Mouse (Mus musculus): ENCODE data around the gene Unc5cl. TPM values are rescaled to one million over a fixed set of nuclear protein-coding genes. Genes with fewer than 3 reads are reported as not detected.

Unc5cl gene
- polyA plus RNA-seq, 1 experiment from 2014 or later: 0.15 TPM

- no peak overlapping the region for H3K9ac ChIP-seq (ENCODE audit: low read depth, low read length)
- ATAC-seq (ENCODE audit: low FRiP score): no peak
Observed at GRCm38 (mm10) chr17:48437421-48437911, 17.2 kb upstream of the Unc5cl start.

GRCm38 (mm10) chr17:48442745-48443457, 11.8 kb upstream of the Unc5cl start:
- Histone ChIP-seq H3K9me3 (ENCODE audit: control insufficient read depth, low read length) (no peaks in the 10 kb centered on the region), H3K36me3 (ENCODE audit: control insufficient read depth, insufficient read depth, low read length) (no peaks in the 10 kb centered on the region)
- peak; percentile 49; the same call in 1 of the 2 replicates for ATAC-seq (ENCODE audit: low FRiP score)

More at GRCm38 (mm10) chr17:48437421-48437911, 17.2 kb upstream of the Unc5cl start:
- no peaks in the 10 kb centered on the region for H3K36me3 ChIP-seq (ENCODE audit: control insufficient read depth, insufficient read depth, low read length)
- 33% methylated on average over 7 of the region's 7 CpGs for WGBS
- H3K4me2 ChIP-seq (replicated peaks; ENCODE audit: low read depth, low read length): no peak overlapping the region
- no peaks in the 10 kb centered on the region for H3K9me3 ChIP-seq (ENCODE audit: control insufficient read depth, low read length)
- no peak overlapping the region for H3K4me3 ChIP-seq (ENCODE audit: low read depth, low read length)
- H3K27me3 ChIP-seq (ENCODE audit: control insufficient read depth, insufficient read depth, low read length): no peaks in the 10 kb centered on the region
- no peaks in the 10 kb centered on the region for H3K4me1 ChIP-seq (replicated peaks; ENCODE audit: control insufficient read depth, insufficient read depth, low read length)
- no peak overlapping the region; the same call in 1 of the 2 replicates for H3K27ac ChIP-seq (ENCODE audit: low read depth, low read length)
- no peak for DNase-seq (ENCODE audit: low spot score)

GRCm38 (mm10) chr17:48443542-48444145, 11.1 kb upstream of the Unc5cl start:
- H3K9me3 ChIP-seq (ENCODE audit: control insufficient read depth, low read length): no peaks in the 10 kb centered on the region
- ATAC-seq (ENCODE audit: low FRiP score) (no peak), DNase-seq (ENCODE audit: low spot score) (no peak)
- H3K36me3 ChIP-seq (ENCODE audit: control insufficient read depth, insufficient read depth, low read length): no peaks in the 10 kb centered on the region
- H3K27ac ChIP-seq (ENCODE audit: low read depth, low read length): no peak overlapping the region
- no peak overlapping the region for H3K4me3 ChIP-seq (ENCODE audit: low read depth, low read length)
- no peak overlapping the region for H3K9ac ChIP-seq (ENCODE audit: low read depth, low read length)
- WGBS: 51% methylated on average over 16 of the region's 16 CpGs
- no peak overlapping the region for H3K4me2 ChIP-seq (replicated peaks; ENCODE audit: low read depth, low read length)
- H3K27me3 ChIP-seq (ENCODE audit: control insufficient read depth, insufficient read depth, low read length): no peaks in the 10 kb centered on the region
- no peaks in the 10 kb centered on the region for H3K4me1 ChIP-seq (replicated peaks; ENCODE audit: control insufficient read depth, insufficient read depth, low read length)

More at GRCm38 (mm10) chr17:48442745-48443457, 11.8 kb upstream of the Unc5cl start:
- no peak overlapping the region for H3K9ac ChIP-seq (ENCODE audit: low read depth, low read length)
- no peaks in the 10 kb centered on the region for H3K4me1 ChIP-seq (replicated peaks; ENCODE audit: control insufficient read depth, insufficient read depth, low read length)
- no peak overlapping the region for H3K4me2 ChIP-seq (replicated peaks; ENCODE audit: low read depth, low read length)
- H3K27ac ChIP-seq (ENCODE audit: low read depth, low read length): no peak overlapping the region
- H3K4me3 ChIP-seq (ENCODE audit: low read depth, low read length): no peak overlapping the region
- 85% methylated on average over 7 of the region's 7 CpGs for WGBS
- DNase-seq (ENCODE audit: low spot score): no peak
- H3K27me3 ChIP-seq (ENCODE audit: control insufficient read depth, insufficient read depth, low read length): no peaks in the 10 kb centered on the region

GRCm38 (mm10) chr17:48447675-48448074, 7.0 kb upstream of the Unc5cl start:
- no peak overlapping the region for H3K9ac ChIP-seq (ENCODE audit: low read depth, low read length)
- H3K27ac ChIP-seq (ENCODE audit: low read depth, low read length): no peak overlapping the region
- H3K4me3 ChIP-seq (ENCODE audit: low read depth, low read length): no peak overlapping the region
- H3K4me1 ChIP-seq (replicated peaks; ENCODE audit: control insufficient read depth, insufficient read depth, low read length): no peaks in the 10 kb centered on the region
- ATAC-seq (ENCODE audit: low FRiP score) (no peak), DNase-seq (ENCODE audit: low spot score) (no peak)
- 76% methylated on average over 8 of the region's 8 CpGs for WGBS
- no peak overlapping the region for H3K4me2 ChIP-seq (replicated peaks; ENCODE audit: low read depth, low read length)
- H3K9me3 ChIP-seq (ENCODE audit: control insufficient read depth, low read length): no peaks in the 10 kb centered on the region
- no peaks in the 10 kb centered on the region for H3K36me3 ChIP-seq (ENCODE audit: control insufficient read depth, insufficient read depth, low read length)
- no peaks in the 10 kb centered on the region for H3K27me3 ChIP-seq (ENCODE audit: control insufficient read depth, insufficient read depth, low read length)

- no peak for ATAC-seq (ENCODE audit: low FRiP score)
- 82% methylated on average over 13 of the region's 13 CpGs for WGBS
Observed at GRCm38 (mm10) chr17:48450666-48451352, 3.9 kb upstream of the Unc5cl start.

DNA sequence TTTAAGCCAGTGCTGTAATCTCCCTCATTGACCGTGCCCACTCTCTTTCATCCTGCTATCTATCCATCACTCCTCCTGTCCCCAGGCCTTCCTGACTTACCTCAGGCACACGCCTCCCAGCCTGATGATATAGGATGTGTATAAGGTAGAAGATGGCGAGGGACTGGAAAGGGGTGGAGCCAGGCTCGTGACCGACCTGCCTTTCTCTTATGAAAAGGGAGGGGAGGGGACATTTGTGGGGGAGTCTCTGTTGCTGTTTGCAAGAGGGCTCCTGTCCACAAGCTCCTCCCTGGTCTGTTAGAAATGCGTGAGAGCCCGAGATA, 3.4 kb upstream of the Unc5cl start, which contains the start of gene Tspo2:
TSS of gene Tspo2 (minus strand) at position 170 of the 323 bp plus-strand sequence.
- no peaks in the 10 kb centered on the region for H3K9me3 ChIP-seq (ENCODE audit: control insufficient read depth, low read length)
- no peaks in the 10 kb centered on the region for H3K27me3 ChIP-seq (ENCODE audit: control insufficient read depth, insufficient read depth, low read length)
- DNase-seq (ENCODE audit: low spot score): no peak
- no peak within 1 kb of the TSS for H3K4me3 ChIP-seq (ENCODE audit: low read depth, low read length)
- H3K4me1 ChIP-seq (replicated peaks; ENCODE audit: control insufficient read depth, insufficient read depth, low read length): 0 out of 2 replicates have a peak, but pooled peaks cover 2% of the 10 kb centered on the region
- peak within 1 kb of the TSS; percentile 11; the same call in 1 of the 2 replicates for H3K9ac ChIP-seq (ENCODE audit: low read depth, low read length)
- no peak within 1 kb of the TSS for H3K27ac ChIP-seq (ENCODE audit: low read depth, low read length)
- no peak within 1 kb of the TSS for H3K4me2 ChIP-seq (replicated peaks; ENCODE audit: low read depth, low read length)
- H3K36me3 ChIP-seq (ENCODE audit: control insufficient read depth, insufficient read depth, low read length): no peaks in the 10 kb centered on the region
- no peak for ATAC-seq (ENCODE audit: low FRiP score)
- WGBS: 72% methylated on average over 7 of the region's 7 CpGs

More at GRCm38 (mm10) chr17:48450666-48451352, 3.9 kb upstream of the Unc5cl start:
- no peaks in the 10 kb centered on the region for H3K27me3 ChIP-seq (ENCODE audit: control insufficient read depth, insufficient read depth, low read length)
- no peak overlapping the region for H3K4me2 ChIP-seq (replicated peaks; ENCODE audit: low read depth, low read length)
- 0 out of 2 replicates have a peak, but pooled peaks cover 2% of the 10 kb centered on the region for H3K4me1 ChIP-seq (replicated peaks; ENCODE audit: control insufficient read depth, insufficient read depth, low read length)
- H3K9me3 ChIP-seq (ENCODE audit: control insufficient read depth, low read length): no peaks in the 10 kb centered on the region
- H3K36me3 ChIP-seq (ENCODE audit: control insufficient read depth, insufficient read depth, low read length): no peaks in the 10 kb centered on the region
- H3K4me3 ChIP-seq (ENCODE audit: low read depth, low read length): no peak overlapping the region
- DNase-seq (ENCODE audit: low spot score): no peak
- H3K9ac ChIP-seq (ENCODE audit: low read depth, low read length): no peak overlapping the region
- H3K27ac ChIP-seq (ENCODE audit: low read depth, low read length): no peak overlapping the region

- Histone ChIP-seq H3K9ac (ENCODE audit: low read depth, low read length) (peak overlapping the region; percentile 11; the same call in 1 of the 2 replicates), H3K4me2 (replicated peaks; ENCODE audit: low read depth, low read length) (no peak overlapping the region), H3K4me1 (replicated peaks; ENCODE audit: control insufficient read depth, insufficient read depth, low read length) (0 out of 2 replicates have a peak, but pooled peaks cover 2% of the 10 kb centered on the region), H3K36me3 (ENCODE audit: control insufficient read depth, insufficient read depth, low read length) (no peaks in the 10 kb centered on the region), H3K27ac (ENCODE audit: low read depth, low read length) (no peak overlapping the region), H3K9me3 (ENCODE audit: control insufficient read depth, low read length) (no peaks in the 10 kb centered on the region), H3K4me3 (ENCODE audit: low read depth, low read length) (no peak overlapping the region), H3K27me3 (ENCODE audit: control insufficient read depth, insufficient read depth, low read length) (no peaks in the 10 kb centered on the region)
- 65% methylated on average over 9 of the region's 9 CpGs for WGBS
- ATAC-seq (ENCODE audit: low FRiP score) (no peak), DNase-seq (ENCODE audit: low spot score) (no peak)
Observed at GRCm38 (mm10) chr17:48451753-48452444, 2.8 kb upstream of the Unc5cl start.

GRCm38 (mm10) chr17:48453489-48453888, 1.2 kb upstream of the Unc5cl start:
- H3K27ac ChIP-seq (ENCODE audit: low read depth, low read length): no peak overlapping the region
- H3K4me2 ChIP-seq (replicated peaks; ENCODE audit: low read depth, low read length): no peak overlapping the region
- no peak overlapping the region for H3K4me3 ChIP-seq (ENCODE audit: low read depth, low read length)
- 77% methylated on average over 7 of the region's 7 CpGs for WGBS
- H3K9ac ChIP-seq (ENCODE audit: low read depth, low read length): no peak overlapping the region
- no peaks in the 10 kb centered on the region for H3K27me3 ChIP-seq (ENCODE audit: control insufficient read depth, insufficient read depth, low read length)
- no peak for ATAC-seq (ENCODE audit: low FRiP score)
- no peak for DNase-seq (ENCODE audit: low spot score)
- no peaks in the 10 kb centered on the region for H3K36me3 ChIP-seq (ENCODE audit: control insufficient read depth, insufficient read depth, low read length)
- H3K4me1 ChIP-seq (replicated peaks; ENCODE audit: control insufficient read depth, insufficient read depth, low read length): 0 out of 2 replicates have a peak, but pooled peaks cover 2% of the 10 kb centered on the region
- H3K9me3 ChIP-seq (ENCODE audit: control insufficient read depth, low read length): no peaks in the 10 kb centered on the region
